Mouse (Mus musculus): ENCODE results near the gene Zfp648. TPM values are rescaled to one million over a fixed set of nuclear protein-coding genes. Genes with fewer than 3 reads are reported as not detected.

The Zfp648 gene
- total RNA-seq, 2 experiments from 2014 or later, result 0.80 to 0.92 TPM

DNA sequence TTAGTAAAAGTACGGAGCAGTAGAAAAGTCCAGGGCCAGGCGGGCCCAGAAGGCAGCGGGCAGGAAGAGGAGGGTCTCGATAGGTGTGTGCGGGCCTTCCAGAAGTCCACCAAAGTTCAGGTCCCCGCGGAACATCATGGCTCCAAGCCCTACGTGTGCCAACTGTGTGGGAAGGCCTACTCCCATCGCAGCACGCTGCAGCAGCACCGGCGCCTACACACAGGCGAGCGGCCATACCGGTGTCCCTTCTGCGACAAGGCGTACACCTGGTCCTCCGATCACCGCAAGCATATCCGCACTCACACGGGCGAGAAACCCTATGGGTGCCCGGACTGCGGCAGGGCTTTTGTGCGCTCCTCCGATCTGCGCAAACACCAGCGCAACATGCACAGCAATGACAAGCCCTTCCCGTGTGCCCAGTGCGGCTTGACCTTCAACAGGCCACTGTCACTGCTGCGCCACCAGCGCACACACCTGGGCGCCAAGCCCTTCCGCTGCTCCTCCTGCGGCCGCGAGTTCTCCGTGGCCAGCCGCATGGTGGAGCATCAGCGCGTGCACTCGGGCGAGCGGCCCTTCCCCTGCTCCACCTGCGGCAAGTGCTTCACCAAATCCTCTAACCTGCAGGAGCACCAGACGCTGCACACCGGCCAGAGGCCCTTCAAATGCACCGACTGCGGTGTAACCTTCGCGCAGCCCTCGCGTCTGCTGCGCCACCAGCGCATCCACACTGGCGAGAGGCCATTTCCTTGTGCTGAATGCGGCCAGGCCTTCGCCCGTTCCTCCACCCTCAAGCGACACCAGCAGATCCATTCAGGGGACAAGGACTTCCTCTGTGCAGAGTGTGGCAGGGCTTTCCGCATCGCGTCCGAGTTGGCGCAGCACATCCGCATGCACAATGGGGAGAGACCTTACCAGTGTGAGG lies 3.9 kb downstream of the Zfp648 start:
- DNase-seq (ENCODE audit: low spot score in 2 of 2), result peak; percentile 40 to 45
- intact Hi-C loops (cut with DNase I), result loop anchor here (10.0 kb wide), 1 partner anchor 220 kb away; no protein-coding TSS in a partner anchor

DNA sequence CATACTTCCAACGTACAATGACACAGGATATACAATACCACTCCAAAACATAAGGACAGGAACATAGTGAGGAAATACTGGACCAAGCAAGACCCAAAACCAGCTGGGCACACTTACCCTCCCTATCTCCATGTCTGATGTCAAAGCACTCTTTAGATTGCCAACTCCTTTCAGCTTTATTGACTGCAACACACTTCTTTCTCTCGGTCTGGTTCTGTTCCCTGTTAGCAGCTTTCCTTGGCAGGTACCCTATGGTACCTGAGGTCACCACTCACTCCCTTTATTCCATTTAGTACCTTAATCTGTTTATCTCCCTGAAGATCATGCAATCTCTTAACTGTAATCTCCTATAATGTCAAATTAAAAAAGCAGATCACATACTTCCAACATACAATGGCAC lies 19.0 kb downstream of the Zfp648 start:
- DNase-seq (ENCODE audit: low spot score in 2 of 2), result no peak
- intact Hi-C loops (cut with DNase I), result no loop called here

DNA sequence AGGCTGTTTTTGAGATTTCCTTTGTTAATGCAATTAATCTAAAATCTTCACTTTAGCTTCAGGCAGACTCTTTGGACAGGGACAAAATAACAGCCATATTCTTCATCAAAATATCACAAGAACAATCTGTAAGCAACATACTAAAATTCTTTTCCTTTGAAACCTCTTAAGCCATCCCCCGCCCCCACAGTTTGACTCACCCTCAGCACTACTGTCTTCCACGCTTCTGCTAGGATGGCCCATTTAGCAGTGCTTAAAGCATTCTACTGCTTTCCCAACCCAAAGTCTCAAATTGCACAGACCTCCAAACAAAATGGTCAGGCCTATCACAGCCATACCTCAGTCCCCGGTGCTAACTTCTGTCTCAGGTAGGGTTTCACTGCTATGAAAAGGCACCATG lies 19.6 kb downstream of the Zfp648 start:
- intact Hi-C loops (cut with DNase I), result no loop called here
- DNase-seq (ENCODE audit: low spot score in 2 of 2), result peak in 1 of 2 experiments; percentile 68

GRCm38 (mm10) chr1:154223807-154224207 lies 22.8 kb downstream of the Zfp648 start:
- peak; percentile 60 to 66 for DNase-seq (ENCODE audit: low spot score in 2 of 2)
- intact Hi-C loops (cut with DNase I), result no loop called here

DNA sequence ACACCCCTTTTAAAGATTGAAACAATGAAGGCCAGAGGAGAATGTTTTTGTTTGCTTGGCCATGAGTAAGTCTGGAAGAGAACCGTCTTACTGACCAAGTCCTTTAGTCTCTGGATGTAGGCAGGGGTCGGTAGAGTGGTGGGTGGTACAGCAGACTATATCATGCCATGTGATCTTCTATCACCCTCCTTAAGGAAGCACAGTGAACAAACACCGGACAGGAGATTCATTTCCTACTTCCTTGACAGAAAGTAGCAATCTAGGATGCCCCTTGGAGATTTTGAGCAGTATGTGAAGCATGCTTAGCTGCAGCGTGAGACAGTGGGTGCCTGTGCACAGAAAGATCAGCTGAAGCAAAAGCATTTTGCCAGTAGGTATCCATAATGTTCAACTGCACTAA lies 31.6 kb downstream of the Zfp648 start:
- intact Hi-C loops (cut with DNase I), result no loop called here
- no peak for DNase-seq (ENCODE audit: low spot score in 2 of 2)

DNA sequence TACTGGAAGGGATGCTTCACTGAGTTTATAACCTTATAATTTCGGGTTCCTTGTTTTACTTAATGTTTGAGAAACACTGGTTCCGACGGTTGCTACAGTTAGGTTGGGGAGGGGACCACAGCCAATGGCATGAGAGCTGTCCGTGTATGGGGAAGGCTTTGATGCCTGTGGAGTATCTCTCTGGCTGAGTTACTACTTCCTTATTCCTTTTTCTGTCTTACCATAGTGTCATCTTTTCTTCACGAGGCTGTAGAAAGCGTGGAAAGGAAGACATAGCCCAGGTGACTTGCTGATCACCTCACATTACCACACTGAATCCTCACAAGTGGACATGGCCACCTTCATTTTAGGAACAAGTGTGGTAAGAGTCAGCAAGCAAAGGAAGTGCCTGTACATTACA lies 32.0 kb downstream of the Zfp648 start:
- DNase-seq (ENCODE audit: low spot score in 2 of 2), result no peak
- intact Hi-C loops (cut with DNase I), result no loop called here

GRCm38 (mm10) chr1:154234814-154235213 lies 33.8 kb downstream of the Zfp648 start:
- intact Hi-C loops (cut with DNase I), result no loop called here
- DNase-seq (ENCODE audit: low spot score in 2 of 2), result no peak

DNA sequence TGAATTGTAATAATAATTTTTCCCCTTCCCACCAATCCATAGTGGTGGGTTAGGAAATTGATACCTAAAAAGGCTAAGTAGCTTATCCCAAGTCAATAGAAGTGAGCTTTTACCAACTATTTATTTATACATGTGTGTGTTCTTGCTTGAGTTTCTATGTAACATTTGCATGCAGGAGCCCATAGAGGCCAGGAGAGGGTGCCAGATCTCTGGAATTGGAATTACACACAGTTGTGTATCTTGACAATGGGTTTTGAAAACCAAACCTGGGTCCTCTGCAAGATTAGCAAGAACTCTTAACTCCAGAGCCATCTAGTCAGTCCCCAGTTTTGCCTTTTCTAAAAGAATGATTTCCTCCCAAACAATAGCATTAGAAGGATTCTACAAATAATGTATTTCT lies 37.9 kb downstream of the Zfp648 start:
- no peak for DNase-seq (ENCODE audit: low spot score in 2 of 2)
- intact Hi-C loops (cut with DNase I), result no loop called here

- no peak for DNase-seq (ENCODE audit: low spot score in 2 of 2)
- intact Hi-C loops (cut with DNase I), result no loop called here
These were observed 50.2 kb downstream of the Zfp648 start for GRCm38 (mm10) chr1:154251186-154251585.

- DNase-seq (ENCODE audit: low spot score in 2 of 2), result peak; percentile 43 to 92
- intact Hi-C loops (cut with DNase I), result loop anchor here (1.0 kb wide), 1 partner anchor 64 kb away; no protein-coding TSS in a partner anchor
These were observed 51.8 kb downstream of the Zfp648 start for GRCm38 (mm10) chr1:154252739-154253138.

Data from left cerebral cortex, postnatal 25 days (tissue).